Mouse (Mus musculus) thymus, adult 2 months (tissue): ENCODE results near the gene D430041D05Rik.

ENCODE experiments used
- CTCF ChIP-seq: fragments of 200-500 bp; IDR thresholded peaks from 2 replicates; pipeline ENCODE4 v1.5.1; 2012; ENCODE audit warnings: mild to moderate bottlenecking, control low read depth, low read length, moderate library complexity, borderline replicate concordance; ENCODE audit not compliant: control insufficient read depth, poor library complexity, insufficient read depth; ENCODE audit errors: extremely low read depth
- POLR2A ChIP-seq: fragments of 200-500 bp; IDR thresholded peaks from 2 replicates; pipeline ENCODE4 v1.6.1; 2012; ENCODE audit warnings: mild to moderate bottlenecking, low read length, control low read depth, moderate library complexity; ENCODE audit not compliant: control insufficient read depth, poor library complexity, insufficient read depth; ENCODE audit errors: extremely low read depth

GRCm38 (mm10) chr2:104168186-104168896, 242.5 kb downstream of the D430041D05Rik start:
- TF ChIP-seq CTCF (no peak), POLR2A (no peak)
